Mouse (Mus musculus) midbrain, postnatal 0 days (tissue): Measurements from ENCODE around the gene Chadl. TPM values are rescaled to one million over a fixed set of nuclear protein-coding genes. Genes with fewer than 3 reads are reported as not detected.

Experiments used
- ATAC-seq: fragments of 200-750 bp; cut with Nextera tagmentation; 2 replicates; pipeline ENCODE4 v1.8.0; 2017; ENCODE audit warnings: moderate number of reproducible peaks, mild to moderate bottlenecking, moderate TSS enrichment, moderate library complexity; ENCODE audit not compliant: low FRiP score
- DNase-seq: peaks from one replicate; pipeline ENCODE4 v3.0.0-alpha.2; 2015; ENCODE audit warnings: low spot score
- H3K27ac ChIP-seq: fragments of 300-500 bp; sonication (generic); 2 replicates; pipeline ENCODE4 v1.5.1; 2014; ENCODE audit warnings: low read depth, mild to moderate bottlenecking, low read length, mixed read lengths
- H3K27me3 ChIP-seq: fragments of 300-500 bp; sonication (generic); 2 replicates; pipeline ENCODE4 v1.6.1; 2014; ENCODE audit warnings: low read length, control low read depth, mixed read lengths; ENCODE audit not compliant: insufficient read depth
- H3K36me3 ChIP-seq: fragments of 300-500 bp; sonication (generic); 2 replicates; pipeline ENCODE4 v1.6.1; 2014; ENCODE audit warnings: low read length, control low read depth, mixed read lengths; ENCODE audit not compliant: insufficient read depth
- H3K4me1 ChIP-seq: fragments of 300-500 bp; sonication (generic); 2 replicates; pipeline ENCODE4 v1.6.1; 2014; ENCODE audit warnings: mild to moderate bottlenecking, control low read depth, antibody characterized with exemption, low read length, mixed read lengths; ENCODE audit not compliant: insufficient read depth
- H3K4me2 ChIP-seq: fragments of 300-500 bp; sonication (generic); 2 replicates; pipeline ENCODE4 v1.6.1; 2014; ENCODE audit warnings: low read depth, mild to moderate bottlenecking, low read length, mixed read lengths; ENCODE audit not compliant: poor library complexity, severe bottlenecking
- H3K4me3 ChIP-seq: fragments of 300-500 bp; sonication (generic); 2 replicates; pipeline ENCODE4 v1.5.1; 2014; ENCODE audit warnings: low read depth, mild to moderate bottlenecking, low read length, moderate library complexity
- H3K9ac ChIP-seq: fragments of 300-500 bp; sonication (generic); replicated peaks from 2 replicates; pipeline ENCODE4 v1.6.1; 2014; ENCODE audit warnings: mild to moderate bottlenecking, low read length, moderate library complexity, mixed read lengths; ENCODE audit not compliant: poor library complexity, severe bottlenecking
- H3K9me3 ChIP-seq: fragments of 300-500 bp; sonication (generic); 2 replicates; pipeline ENCODE4 v1.6.1; 2016; ENCODE audit warnings: low read length, control low read depth
- CTCF ChIP-seq: IDR thresholded peaks from 2 replicates; pipeline ENCODE4 v1.5.1; 2016; ENCODE audit warnings: antibody characterized with exemption, mild to moderate bottlenecking
- WGBS: fragments of 180-500 bp; shearing (Covaris S2); extraction: QIAGEN DNeasy Blood & Tissue Kit; methylation state at CpG from one replicate; pipeline ENCODE4 v1.1.7; 2014; 5-methylcytosine and 5-hydroxymethylcytosine counted together
- polyA plus RNA-seq: library from polyadenylated mRNA; unstranded; fragments of >200 nt; fragmentation: Nextera tagmentation; extraction: Ambion mirVana; gene quantifications from 2 replicates; pipeline ENCODE4 v1.2.1, GENCODE M21; 2015
- total RNA-seq: library from RNA; depleted of rRNA; stranded (reverse); fragments of >200 nt; gene quantifications from 2 replicates; pipeline ENCODE4 v1.2.3, GENCODE M21; 2014; rRNA removed

Chadl gene
- total and polyA plus RNA-seq, 2 experiments from 2014 or later = 61.5 to 63.9 TPM

DNA sequence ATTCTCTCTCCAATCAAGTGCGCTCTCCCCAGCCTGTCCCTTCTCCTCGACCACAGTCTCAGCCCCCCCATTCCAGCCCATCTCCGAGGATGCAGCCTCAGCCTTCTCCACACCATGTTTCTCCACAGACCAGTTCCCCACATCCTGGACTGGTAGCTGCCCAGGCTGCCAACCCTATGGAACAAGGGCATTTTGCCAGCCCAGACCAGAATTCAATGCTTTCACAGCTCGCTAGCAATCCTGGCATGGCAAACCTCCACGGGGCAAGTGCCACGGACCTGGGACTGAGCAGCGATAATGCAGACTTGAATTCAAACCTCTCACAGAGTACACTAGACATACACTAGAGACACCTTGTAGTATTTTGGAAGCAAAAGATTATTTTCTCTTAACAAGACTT lies 46.5 kb downstream of the Chadl start:
- peak; percentile 41 for DNase-seq
- Histone ChIP-seq H3K4me1 (no peaks in the 10 kb centered on the region), H3K27me3 (no peaks in the 10 kb centered on the region), H3K4me2 (no peak overlapping the region), H3K4me3 (no peak overlapping the region), H3K36me3 (peaks cover 35% of the 10 kb centered on the region), H3K9ac (no peak overlapping the region), H3K27ac (no peak overlapping the region), H3K9me3 (no peaks in the 10 kb centered on the region)
- WGBS = 85% methylated on average over 7 of the region's 7 CpGs
- no peak for TF ChIP-seq CTCF
- ATAC-seq = no peak

- 92% methylated on average over 8 of the region's 8 CpGs for WGBS
- TF ChIP-seq CTCF = no peak
- no peaks in the 10 kb centered on the region for H3K4me1 ChIP-seq
- H3K9ac ChIP-seq = no peak overlapping the region
- H3K27me3 ChIP-seq = no peaks in the 10 kb centered on the region
- ATAC-seq = no peak
- H3K27ac ChIP-seq = no peak overlapping the region
- peaks cover 44% of the 10 kb centered on the region for H3K36me3 ChIP-seq
- no peak overlapping the region for H3K4me2 ChIP-seq
- no peaks in the 10 kb centered on the region for H3K9me3 ChIP-seq
- H3K4me3 ChIP-seq = no peak overlapping the region
- peak; percentile 4 for DNase-seq
Observed at GRCm38 (mm10) chr15:81649516-81650455, 47.3 kb downstream of the Chadl start.

Other genes with a start within 250 kb of the Chadl start
- 152 and 155 TPM in 2 replicates for gene Rbx1, start 231.0 kb downstream of the Chadl start, total RNA-seq
- gene Rbx1, start 231.0 kb downstream of the Chadl start, polyA plus RNA-seq = 397 and 411 TPM in 2 replicates
- 50.7 and 55.5 TPM in 2 replicates for gene Ep300, start 111.9 kb downstream of the Chadl start, total RNA-seq
- 9.4 and 14.9 TPM in 2 replicates for gene Ep300, start 111.9 kb downstream of the Chadl start, polyA plus RNA-seq
- 26.6 and 28.4 TPM in 2 replicates for gene L3mbtl2, start 33.4 kb downstream of the Chadl start, total RNA-seq
- 27.0 and 28.9 TPM in 2 replicates for gene L3mbtl2, start 33.4 kb downstream of the Chadl start, polyA plus RNA-seq
- gene Zc3h7b, start 47.8 kb upstream of the Chadl start, total RNA-seq = 147 and 154 TPM in 2 replicates
- gene Zc3h7b, start 47.8 kb upstream of the Chadl start, polyA plus RNA-seq = 43.9 TPM in 2 replicates
- 154 and 183 TPM in 2 replicates for gene Rangap1, start 48.2 kb upstream of the Chadl start, total RNA-seq
- gene Rangap1, start 48.2 kb upstream of the Chadl start, polyA plus RNA-seq = 142 and 146 TPM in 2 replicates
- 60.1 and 60.6 TPM in 2 replicates for gene Tef, start 105.1 kb upstream of the Chadl start, total RNA-seq
- 23.6 and 25.4 TPM in 2 replicates for gene Tef, start 105.1 kb upstream of the Chadl start, polyA plus RNA-seq
- 10.9 and 15.4 TPM in 2 replicates for gene Tob2, start 161.5 kb upstream of the Chadl start, total RNA-seq
- 12.2 and 14.2 TPM in 2 replicates for gene Tob2, start 161.5 kb upstream of the Chadl start, polyA plus RNA-seq
- 31.8 and 34.1 TPM in 2 replicates for gene Phf5a, start 174.6 kb upstream of the Chadl start, total RNA-seq
- 107 and 118 TPM in 2 replicates for gene Phf5a, start 174.6 kb upstream of the Chadl start, polyA plus RNA-seq
- 380 and 412 TPM in 2 replicates for gene Aco2, start 175.0 kb upstream of the Chadl start, total RNA-seq
- 257 and 279 TPM in 2 replicates for gene Aco2, start 175.0 kb upstream of the Chadl start, polyA plus RNA-seq
- gene Polr3h, start 229.0 kb upstream of the Chadl start, total RNA-seq = 46.5 and 49.5 TPM in 2 replicates
- 77.0 and 80.3 TPM in 2 replicates for gene Polr3h, start 229.0 kb upstream of the Chadl start, polyA plus RNA-seq
- 172 and 196 TPM in 2 replicates for gene Csdc2, start 239.5 kb upstream of the Chadl start, total RNA-seq
- gene Csdc2, start 239.5 kb upstream of the Chadl start, polyA plus RNA-seq = 323 and 327 TPM in 2 replicates